Mouse (Mus musculus) embryonic facial prominence, embryonic 12.5 days (tissue): Measurements from ENCODE around the gene Car5a. TPM values are rescaled to one million over a fixed set of nuclear protein-coding genes. Genes with fewer than 3 reads are reported as not detected.

Experiments used
- ATAC-seq: fragments of 200-750 bp; cut with Nextera tagmentation; 2 replicates; pipeline ENCODE4 v1.8.0; 2017; ENCODE audit not compliant: insufficient number of reproducible peaks, insufficient read depth, low FRiP score, low TSS enrichment
- H3K27ac ChIP-seq: fragments of 300-500 bp; sonication (generic); 2 replicates; pipeline ENCODE4 v1.5.1; 2016; ENCODE audit warnings: mild to moderate bottlenecking
- H3K27me3 ChIP-seq: fragments of 300-500 bp; sonication (generic); 2 replicates; pipeline ENCODE4 v1.6.1; 2016; ENCODE audit warnings: mild to moderate bottlenecking, moderate library complexity
- H3K36me3 ChIP-seq: fragments of 300-500 bp; sonication (generic); 2 replicates; pipeline ENCODE4 v1.6.1; 2016; ENCODE audit warnings: mild to moderate bottlenecking
- H3K4me1 ChIP-seq: fragments of 300-500 bp; sonication (generic); 2 replicates; pipeline ENCODE4 v1.6.1; 2016
- H3K4me2 ChIP-seq: fragments of 300-500 bp; sonication (generic); replicated peaks from 2 replicates; pipeline ENCODE4 v1.6.1; 2016; ENCODE audit warnings: mild to moderate bottlenecking, moderate library complexity
- H3K4me3 ChIP-seq: fragments of 300-500 bp; sonication (generic); 2 replicates; pipeline ENCODE4 v1.5.1; 2016; ENCODE audit warnings: mild to moderate bottlenecking
- H3K9ac ChIP-seq: fragments of 300-500 bp; sonication (generic); 2 replicates; pipeline ENCODE4 v1.6.1; 2016; ENCODE audit warnings: mild to moderate bottlenecking, moderate library complexity
- H3K9me3 ChIP-seq: fragments of 300-500 bp; sonication (generic); 2 replicates; pipeline ENCODE4 v1.6.1; 2016; ENCODE audit warnings: mild to moderate bottlenecking, moderate library complexity
- WGBS: fragments of 180-500 bp; shearing (Covaris S2); methylation state at CpG from one replicate; pipeline ENCODE4 v1.1.7; 2016; 5-methylcytosine and 5-hydroxymethylcytosine counted together
- microRNA-seq: library from miRNA; unstranded; fragments of <30 nt; microRNA quantifications from one replicate; pipeline ENCODE4, GENCODE M21; 2017
- polyA plus RNA-seq: library from polyadenylated mRNA; unstranded; fragments of >200 nt; fragmentation: Nextera tagmentation; extraction: Ambion mirVana; gene quantifications from 2 replicates; pipeline ENCODE4 v1.2.1, GENCODE M21; 2016

Car5a gene
- polyA plus RNA-seq, 1 experiment from 2014 or later, result not detected

- peaks cover 15% of the 10 kb centered on the region; the same call in 1 of the 2 replicates for H3K4me1 ChIP-seq
- WGBS, result 87% methylated on average over 2 of the region's 2 CpGs
These were observed 74.5 kb downstream of the Car5a start for GRCm38 (mm10) chr8:121870190-121870589.

GRCm38 (mm10) chr8:121868896-121869295, 75.8 kb downstream of the Car5a start:
- Histone ChIP-seq H3K4me1 (peaks cover 10% of the 10 kb centered on the region; the same call in 1 of the 2 replicates), H3K4me2 (no peak overlapping the region), H3K27ac (no peak overlapping the region), H3K4me3 (no peak overlapping the region), H3K9me3 (no peaks in the 10 kb centered on the region), H3K27me3 (no peaks in the 10 kb centered on the region), H3K9ac (no peak overlapping the region), H3K36me3 (no peaks in the 10 kb centered on the region)
- 85% methylated on average over 7 of the region's 7 CpGs for WGBS
- no peak for ATAC-seq

More at GRCm38 (mm10) chr8:121870190-121870589, 74.5 kb downstream of the Car5a start:
- Histone ChIP-seq H3K27ac (no peak overlapping the region), H3K27me3 (no peaks in the 10 kb centered on the region), H3K9ac (no peak overlapping the region), H3K4me2 (no peak overlapping the region), H3K4me3 (no peak overlapping the region), H3K9me3 (no peaks in the 10 kb centered on the region), H3K36me3 (no peaks in the 10 kb centered on the region)
- no peak for ATAC-seq

GRCm38 (mm10) chr8:121868196-121868595, 76.5 kb downstream of the Car5a start:
- Histone ChIP-seq H3K36me3 (no peaks in the 10 kb centered on the region), H3K27me3 (no peaks in the 10 kb centered on the region), H3K27ac (no peak overlapping the region), H3K4me1 (peaks cover 9% of the 10 kb centered on the region; the same call in 1 of the 2 replicates), H3K9me3 (no peaks in the 10 kb centered on the region), H3K4me2 (no peak overlapping the region), H3K4me3 (no peak overlapping the region), H3K9ac (no peak overlapping the region)
- WGBS, result 84% methylated on average over 5 of the region's 5 CpGs
- no peak for ATAC-seq

Small RNA genes lying within 50 kb of the gene (microRNA-seq; reads per million reads assigned to microRNA genes)
- gene Mir7237, result 0.73 reads per million

Other genes with a start within 250 kb of the Car5a start
- 6.7 and 8.6 TPM in 2 replicates for gene Jph3, start 215.3 kb downstream of the Car5a start, polyA plus RNA-seq
- gene Klhdc4, start 115.3 kb downstream of the Car5a start, polyA plus RNA-seq, result 45.2 and 46.6 TPM in 2 replicates
- 17.4 and 17.5 TPM in 2 replicates for gene Slc7a5, start 37.2 kb downstream of the Car5a start, polyA plus RNA-seq
- 46.0 and 55.6 TPM in 2 replicates for gene Banp, start 4.8 kb upstream of the Car5a start, polyA plus RNA-seq